Mouse (Mus musculus) left cerebral cortex, adult 8-10 months (tissue): ENCODE measurements at regions not wholly inside any gene's neighbourhood (a gene's known extent, or its start where the extent isn't known, plus 50 kb on each side); places are given as distances from the start of the nearest gene placed in this dataset.

Experiments
- DNase-seq, 2 experiments: peaks; one replicate each; pipeline ENCODE4 v3.0.0; 2022; ENCODE audit warnings: low spot score in 2 of 2

GRCm38 (mm10) chr13:44502612-44503256 lies 226.5 kb upstream of the Jarid2 start:
- DNase-seq, result no peak

GRCm38 (mm10) chr13:44503257-44503950 lies 225.9 kb upstream of the Jarid2 start:
- DNase-seq, result no peak

- no peak for DNase-seq
Measured at GRCm38 (mm10) chr13:44504455-44504854, 224.8 kb upstream of the Jarid2 start.

- no peak for DNase-seq
Measured at GRCm38 (mm10) chr13:44506975-44507374, 222.3 kb upstream of the Jarid2 start.

GRCm38 (mm10) chr13:44509526-44510159 lies 219.6 kb upstream of the Jarid2 start:
- no peak for DNase-seq

GRCm38 (mm10) chr13:44513378-44514285 lies 215.6 kb upstream of the Jarid2 start:
- no peak for DNase-seq

GRCm38 (mm10) chr13:44514636-44515158 lies 214.6 kb upstream of the Jarid2 start:
- no peak for DNase-seq

- no peak for DNase-seq
Measured at GRCm38 (mm10) chr13:44516863-44517262, 212.4 kb upstream of the Jarid2 start.

- DNase-seq, result no peak
Measured at GRCm38 (mm10) chr13:44517312-44517711, 212.0 kb upstream of the Jarid2 start.

GRCm38 (mm10) chr13:44518215-44518614 lies 211.1 kb upstream of the Jarid2 start:
- DNase-seq, result no peak

- DNase-seq, result no peak
Measured at GRCm38 (mm10) chr13:44523516-44523915, 205.8 kb upstream of the Jarid2 start.

- no peak for DNase-seq
Measured at GRCm38 (mm10) chr13:44530867-44531564, 198.3 kb upstream of the Jarid2 start.

- no peak for DNase-seq
Measured at GRCm38 (mm10) chr13:44532631-44533180, 196.6 kb upstream of the Jarid2 start.

- no peak for DNase-seq
Measured at GRCm38 (mm10) chr13:44534575-44535080, 194.6 kb upstream of the Jarid2 start.

- no peak for DNase-seq
Measured at GRCm38 (mm10) chr13:44535441-44535840, 193.8 kb upstream of the Jarid2 start.

GRCm38 (mm10) chr13:44538238-44538637 lies 191.0 kb upstream of the Jarid2 start:
- no peak for DNase-seq

GRCm38 (mm10) chr13:44540401-44540800 lies 188.9 kb upstream of the Jarid2 start:
- DNase-seq, result no peak

GRCm38 (mm10) chr13:44541243-44541653 lies 188.0 kb upstream of the Jarid2 start:
- no peak for DNase-seq

GRCm38 (mm10) chr13:44544786-44545185 lies 184.5 kb upstream of the Jarid2 start:
- no peak for DNase-seq

GRCm38 (mm10) chr13:44546289-44546688 lies 183.0 kb upstream of the Jarid2 start:
- no peak for DNase-seq
